Mouse (Mus musculus) urinary bladder, adult 2 months (tissue): ENCODE results near the gene Tspan15. TPM values are rescaled to one million over a fixed set of nuclear protein-coding genes. Genes with fewer than 3 reads are reported as not detected.

Experiments
- DNase-seq: peaks from one replicate; pipeline ENCODE4 v3.0.0; 2022; ENCODE audit warnings: low spot score
- polyA plus RNA-seq: library from polyadenylated mRNA; depleted of rRNA; stranded (reverse); fragments of >200 nt; gene quantifications from 2 replicates; pipeline ENCODE4 v1.2.3, GENCODE M21; 2012; rRNA removed

The Tspan15 gene
- polyA plus RNA-seq, result 37.2 and 41.5 TPM in 2 replicates

GRCm38 (mm10) chr10:62230708-62231394 lies at the start of gene Tspan15:
TSS of gene Tspan15 (minus strand) at chr10:62231251.
- peak; percentile 89 for DNase-seq

GRCm38 (mm10) chr10:62279671-62280070 lies 48.6 kb upstream of the Tspan15 start:
- no peak for DNase-seq

GRCm38 (mm10) chr10:62279066-62279465 lies 48.0 kb upstream of the Tspan15 start:
- DNase-seq, result no peak

DNA sequence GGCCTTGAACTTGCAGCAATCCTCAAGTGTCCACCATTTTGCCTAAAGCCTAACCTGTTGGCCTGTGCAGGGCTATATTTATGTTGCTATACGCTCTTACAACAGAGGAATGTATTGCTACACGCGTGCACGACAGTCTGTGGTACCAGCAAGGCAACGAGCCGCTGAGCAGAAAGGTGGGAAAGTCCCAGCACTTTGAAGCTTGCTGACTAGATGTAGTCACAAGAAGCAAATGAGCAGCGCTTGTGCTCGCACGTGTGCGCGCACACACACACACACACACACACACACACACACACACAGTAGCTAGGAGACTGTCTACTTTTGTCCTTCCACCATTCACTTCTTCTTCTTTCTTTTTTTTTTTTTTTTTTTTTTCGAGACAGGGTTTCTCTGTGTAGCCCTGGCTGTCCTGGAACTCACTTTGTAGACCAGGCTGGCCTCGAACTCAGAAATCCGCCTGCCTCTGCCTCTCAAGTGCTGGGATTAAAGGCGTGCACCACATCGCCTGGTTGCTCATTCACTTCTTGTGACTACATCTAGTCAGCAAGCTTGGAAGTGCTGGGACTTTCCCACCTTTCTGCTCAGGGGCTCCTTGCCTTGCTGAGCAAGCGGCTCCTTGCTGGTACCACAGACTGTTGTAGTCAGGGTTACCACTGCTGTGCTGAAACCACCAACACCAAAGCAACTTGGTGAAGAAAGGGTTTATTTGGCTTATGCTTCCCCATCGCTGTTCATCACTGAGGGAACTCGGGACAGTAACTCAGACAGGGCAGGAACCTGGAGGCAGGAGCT lies 46.6 kb upstream of the Tspan15 start:
- DNase-seq, result no peak

DNA sequence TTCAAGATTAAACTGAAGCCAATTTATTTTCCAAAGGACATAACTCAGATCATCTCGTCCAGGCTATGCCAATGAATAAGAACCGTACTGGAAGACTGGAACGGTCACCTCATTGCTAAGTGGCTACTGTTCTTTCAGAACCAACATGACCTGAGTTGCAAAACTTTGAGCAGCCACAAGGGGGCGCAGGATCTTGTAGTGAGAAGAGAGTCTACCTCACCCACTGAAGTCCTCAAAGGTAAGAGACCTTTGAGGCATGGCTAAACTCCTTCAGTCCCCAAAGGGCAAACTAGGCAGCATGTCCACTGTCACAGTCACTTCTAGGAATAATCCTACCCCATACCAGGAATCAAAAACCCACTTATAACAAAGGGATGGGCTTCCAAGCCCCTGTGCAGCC lies 44.2 kb upstream of the Tspan15 start:
- DNase-seq, result peak; percentile 79

GRCm38 (mm10) chr10:62269278-62269677 lies 38.2 kb upstream of the Tspan15 start:
- no peak for DNase-seq

DNA sequence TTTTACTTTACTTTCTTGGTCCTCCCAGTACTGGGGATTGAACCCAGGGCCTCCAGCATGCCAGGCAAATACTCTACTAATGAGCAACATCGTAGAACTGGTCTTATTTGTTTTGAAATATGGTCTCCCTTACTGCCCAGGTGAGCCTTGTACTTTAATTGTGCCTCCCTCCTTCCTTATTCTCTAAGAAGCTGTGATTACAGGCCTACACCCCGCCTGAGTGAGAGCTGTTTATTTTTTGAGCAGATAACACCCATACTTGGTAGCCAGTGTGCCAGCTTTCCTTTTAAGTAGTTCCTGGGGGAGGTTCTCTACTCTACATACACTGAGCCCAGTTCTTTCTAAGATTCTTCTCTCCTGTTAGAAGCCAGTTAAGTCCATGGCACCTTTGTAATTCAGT lies 33.2 kb upstream of the Tspan15 start:
- no peak for DNase-seq

DNA sequence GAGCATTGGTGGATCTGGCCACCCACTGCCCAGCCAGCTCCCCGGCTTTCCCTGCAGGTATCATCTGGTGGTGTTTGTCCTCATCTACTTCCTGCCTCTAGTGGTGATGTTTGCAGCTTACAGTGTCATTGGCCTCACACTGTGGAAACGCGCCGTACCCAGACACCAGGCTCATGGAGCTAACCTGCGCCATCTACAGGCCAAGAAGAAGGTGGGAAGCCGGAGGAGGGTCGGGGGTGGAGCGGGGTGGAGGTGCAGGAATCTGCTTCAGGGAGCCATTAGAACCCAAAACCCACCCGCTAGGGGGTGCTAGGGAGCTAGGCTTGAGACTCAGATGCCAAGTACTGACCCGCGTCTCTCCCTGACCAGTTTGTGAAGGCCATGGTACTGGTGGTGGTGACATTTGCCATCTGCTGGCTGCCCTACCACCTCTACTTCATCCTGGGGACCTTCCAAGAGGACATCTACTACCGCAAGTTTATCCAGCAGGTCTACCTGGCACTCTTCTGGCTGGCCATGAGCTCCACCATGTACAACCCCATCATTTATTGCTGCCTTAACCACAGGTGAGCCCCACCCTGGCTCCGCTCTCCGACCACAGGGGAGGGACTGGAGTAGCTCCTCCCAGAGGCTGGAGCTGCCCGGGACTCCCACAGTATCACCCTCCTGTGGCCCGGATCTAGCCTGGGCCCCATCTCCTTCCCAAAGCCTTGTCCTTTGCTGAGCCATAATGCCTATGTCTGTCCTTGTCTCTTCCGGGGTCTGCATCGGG lies 30.2 kb upstream of the Tspan15 start:
- no peak for DNase-seq

DNA sequence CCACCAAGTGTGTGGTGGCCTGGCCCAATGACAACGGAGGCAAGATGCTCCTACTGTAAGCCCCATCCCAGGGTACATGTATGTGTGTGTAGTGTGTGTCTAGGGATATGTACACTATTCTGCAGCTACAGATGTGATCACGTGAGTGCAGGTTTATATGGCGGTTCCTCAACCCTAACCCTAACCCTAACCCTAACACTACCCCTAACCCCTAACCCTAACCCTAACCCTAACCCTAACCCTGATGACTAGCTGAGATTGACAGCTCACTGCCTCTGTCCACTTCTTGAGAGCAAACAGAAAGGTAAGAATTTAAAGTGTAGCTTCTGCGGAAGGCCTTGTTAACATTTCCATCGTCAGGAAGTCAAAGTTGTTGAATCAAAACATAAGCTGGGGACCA lies 27.2 kb upstream of the Tspan15 start:
- no peak for DNase-seq

GRCm38 (mm10) chr10:62252496-62253235 lies 21.6 kb upstream of the Tspan15 start:
- DNase-seq, result no peak

- no peak for DNase-seq
Measured at GRCm38 (mm10) chr10:62252000-62252488, 21.0 kb upstream of the Tspan15 start, which contains the start of gene Tacr2. TSS of gene Tacr2 (plus strand) at chr10:62252438.

GRCm38 (mm10) chr10:62247815-62248214 lies 16.8 kb upstream of the Tspan15 start:
- DNase-seq, result no peak

DNA sequence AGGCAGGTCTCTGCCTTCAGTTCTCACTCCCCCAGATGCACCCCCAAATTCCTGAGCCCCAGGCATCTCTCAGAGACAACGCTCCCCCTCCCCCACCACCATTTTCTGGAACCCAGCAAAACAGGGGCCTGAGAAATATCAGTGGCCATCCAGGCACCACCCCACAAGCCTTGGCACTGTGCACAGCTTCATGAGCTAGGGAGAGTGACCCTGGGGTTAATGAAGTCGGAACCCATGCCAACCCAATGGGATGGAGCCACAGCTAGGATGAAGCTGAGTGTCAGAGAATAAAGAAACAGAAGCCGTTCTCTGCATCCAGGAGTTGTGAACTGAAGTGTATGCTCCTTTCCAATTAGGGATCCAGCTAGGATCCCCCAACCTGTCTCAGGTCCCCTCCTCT lies 16.1 kb upstream of the Tspan15 start:
- DNase-seq, result no peak

- no peak for DNase-seq
Measured at GRCm38 (mm10) chr10:62244067-62244466, 13.0 kb upstream of the Tspan15 start.

DNA sequence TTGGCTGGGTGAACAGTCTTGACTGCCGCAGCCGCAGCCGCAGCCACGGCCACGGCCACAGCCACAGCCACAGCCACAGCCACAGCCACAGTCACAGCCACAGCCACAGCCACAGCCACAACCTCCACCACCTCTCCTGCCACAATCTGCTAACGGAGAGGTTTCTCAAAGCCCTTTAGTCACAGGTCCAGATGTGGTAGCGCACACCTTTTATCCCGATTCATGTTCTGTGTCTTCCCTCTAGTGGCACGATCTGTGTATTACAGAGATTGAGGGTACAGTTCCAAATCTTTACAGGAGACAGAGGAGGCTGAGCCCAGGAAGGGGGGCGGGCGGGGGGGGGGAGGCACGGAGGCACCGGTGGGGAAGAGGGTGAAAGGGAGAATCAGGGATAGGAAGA lies 11.8 kb upstream of the Tspan15 start:
- DNase-seq, result no peak

- no peak for DNase-seq
Measured at GRCm38 (mm10) chr10:62242358-62242757, 11.3 kb upstream of the Tspan15 start.

GRCm38 (mm10) chr10:62239270-62239669 lies 8.2 kb upstream of the Tspan15 start:
- no peak for DNase-seq

DNA sequence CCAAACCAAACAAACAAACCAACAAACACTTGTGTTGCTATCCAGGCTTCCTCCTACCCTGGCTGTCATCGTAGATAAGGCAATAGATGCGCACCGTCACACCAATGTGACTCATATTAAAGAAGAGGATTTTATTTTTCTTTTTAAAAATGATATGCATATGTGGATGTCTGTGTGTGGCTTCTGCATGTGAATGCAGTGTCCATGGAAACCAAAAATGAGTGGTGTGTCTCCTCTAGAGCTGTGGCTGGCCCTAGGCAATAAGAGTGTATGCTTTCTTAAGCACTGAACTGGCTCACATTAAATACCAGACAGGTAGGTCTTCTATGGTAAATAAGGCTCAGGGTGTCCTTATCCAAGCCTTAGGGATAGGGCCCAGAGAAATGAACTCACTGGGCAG lies 7.6 kb upstream of the Tspan15 start:
- no peak for DNase-seq

- no peak for DNase-seq
Measured at GRCm38 (mm10) chr10:62237205-62237604, 6.2 kb upstream of the Tspan15 start.

GRCm38 (mm10) chr10:62236165-62236564 lies 5.1 kb upstream of the Tspan15 start:
- no peak for DNase-seq

DNA sequence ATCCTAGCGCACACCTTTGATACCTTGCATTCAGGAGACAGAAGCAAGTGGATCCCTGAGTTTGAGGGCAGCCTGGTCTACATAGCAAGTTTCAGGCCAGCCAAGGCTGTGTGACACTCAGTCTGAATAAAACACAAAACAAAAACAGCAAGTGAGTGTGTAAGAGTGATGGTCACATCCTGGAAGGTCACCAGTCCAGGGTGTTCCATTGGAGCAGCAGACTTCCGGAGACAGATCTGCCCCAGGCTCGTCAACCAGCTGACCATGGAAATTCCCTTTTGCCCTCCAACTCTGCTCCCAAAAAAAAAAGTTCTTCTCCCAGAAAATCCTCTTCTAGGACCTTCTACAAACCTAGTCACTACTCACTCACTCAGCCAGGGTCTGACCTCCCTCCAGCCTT lies 760 bp upstream of the Tspan15 start:
- DNase-seq, result no peak

GRCm38 (mm10) chr10:62231395-62231732 lies 313 bp upstream of the Tspan15 start:
- DNase-seq, result no peak
